25 mouse cellular contexts compared by ENCODE assay signal in genomic region chr3:36798160-36798823, GRCm38 (mm10).
DNase-seq lines count a peak whose midpoint lies in the region; ATAC-seq lines count a peak whose summit lies in the region.
"Had no signal": no experiment of that assay in that cellular context is flagged by ENCODE, and none has a peak within 500 bp of the region (broad histone marks: within the 10 kb centered on the region; RNA-seq: fewer than 3 reads in every experiment).

No protein-coding gene starts in this region.

- no peak overlapping the region for H3K9ac ChIP-seq in stomach, embryonic 16.5 days (ENCODE audit: low read length)
- H3K9ac ChIP-seq: embryonic facial prominence, embryonic 15.5 days; heart, embryonic 15.5 days; hindbrain, embryonic 13.5 days; limb, embryonic 13.5 days had no signal

- DNase-seq in fat pad, adult 2 months (ENCODE audit: extremely low read depth, low read depth, low spot score), result peak; percentile 23
- DNase-seq in large intestine, adult 2 months (ENCODE audit: low read depth, low spot score), result peak; percentile 35
- DNase-seq in spleen, adult 12 weeks (ENCODE audit: low spot score), result no peak
- DNase-seq in right cerebral cortex, postnatal 25 days, result no peak
- DNase-seq: adrenal gland, postnatal 10 days; cerebellum, adult 18-20 months; cerebellum, postnatal 36 days; gastrocnemius, postnatal 14 days; heart, adult 18-20 months; heart, postnatal 36 days; kidney, adult 9 months; kidney, postnatal 36 days; retina, postnatal 1 day had no signal

- H3K27ac ChIP-seq in stomach, embryonic 16.5 days (ENCODE audit: low read length), result no peak overlapping the region
- H3K27ac ChIP-seq: embryonic facial prominence, embryonic 15.5 days; forebrain, embryonic 10.5 days; heart, embryonic 15.5 days; hindbrain, embryonic 13.5 days; limb, embryonic 13.5 days; macrophage had no signal

- H3K9me3 ChIP-seq in megakaryocyte, embryonic 14.5 days, result no peaks in the 10 kb centered on the region
- no peaks in the 10 kb centered on the region for H3K9me3 ChIP-seq in stomach, embryonic 16.5 days (replicated peaks; ENCODE audit: control insufficient read depth, low read length)
- H3K9me3 ChIP-seq: embryonic facial prominence, embryonic 15.5 days; forebrain, embryonic 10.5 days; heart, embryonic 15.5 days; hindbrain, embryonic 13.5 days; limb, embryonic 13.5 days had no signal

- ATAC-seq in megakaryocyte, adult 5-6 weeks (ENCODE audit: poor library complexity, severe bottlenecking), result no peak
- ATAC-seq in stomach, embryonic 16.5 days (ENCODE audit: insufficient read depth, low FRiP score), result peak; percentile 73
- ATAC-seq: forebrain, embryonic 16.5 days; lung, postnatal 0 days had no signal

- no peak overlapping the region for H3K4me2 ChIP-seq in stomach, embryonic 16.5 days (ENCODE audit: low read depth, low read length)
- H3K4me2 ChIP-seq: embryonic facial prominence, embryonic 15.5 days; heart, embryonic 15.5 days; hindbrain, embryonic 13.5 days; limb, embryonic 13.5 days; midbrain, embryonic 11.5 days had no signal

- no peaks in the 10 kb centered on the region for H3K36me3 ChIP-seq in megakaryocyte, embryonic 14.5 days (replicated peaks; ENCODE audit: low read length)
- no peaks in the 10 kb centered on the region for H3K36me3 ChIP-seq in stomach, embryonic 16.5 days (ENCODE audit: control insufficient read depth, insufficient read depth, low read length)
- H3K36me3 ChIP-seq: embryonic facial prominence, embryonic 15.5 days; forebrain, embryonic 10.5 days; heart, embryonic 15.5 days; hindbrain, embryonic 13.5 days; limb, embryonic 13.5 days had no signal

- peak overlapping the region; percentile 42 for H3K4me3 ChIP-seq in megakaryocyte, embryonic 14.5 days (replicated peaks)
- no peak overlapping the region for H3K4me3 ChIP-seq in stomach, embryonic 16.5 days (replicated peaks; ENCODE audit: low read length)
- H3K4me3 ChIP-seq: embryonic facial prominence, embryonic 15.5 days; forebrain, embryonic 10.5 days; heart, embryonic 15.5 days; hindbrain, embryonic 13.5 days; limb, embryonic 13.5 days had no signal

- peaks cover 35% of the 10 kb centered on the region for H3K4me1 ChIP-seq in megakaryocyte, embryonic 14.5 days
- no peaks in the 10 kb centered on the region for H3K4me1 ChIP-seq in stomach, embryonic 16.5 days (ENCODE audit: control insufficient read depth, insufficient read depth, low read length)
- H3K4me1 ChIP-seq: embryonic facial prominence, embryonic 15.5 days; forebrain, embryonic 10.5 days; heart, embryonic 15.5 days; hindbrain, embryonic 13.5 days; limb, embryonic 13.5 days had no signal

- no peaks in the 10 kb centered on the region for H3K27me3 ChIP-seq in megakaryocyte, embryonic 14.5 days (replicated peaks)
- no peaks in the 10 kb centered on the region for H3K27me3 ChIP-seq in stomach, embryonic 16.5 days (ENCODE audit: control insufficient read depth, insufficient read depth, low read length)
- H3K27me3 ChIP-seq: embryonic facial prominence, embryonic 15.5 days; heart, embryonic 15.5 days; hindbrain, embryonic 13.5 days; limb, embryonic 13.5 days had no signal

- WGBS in large intestine, adult 2 months, result 30% methylated on average over 13 of the region's 13 CpGs
- 77% methylated on average over 13 of the region's 13 CpGs for WGBS in stomach, embryonic 16.5 days

Comparison
In these comparisons a context has a peak if more than half of its experiments do, and no peak if none do; other contexts are left out.
1. DNase-seq: peak in fat pad, adult 2 months (single experiment) and large intestine, adult 2 months (single experiment); none in spleen, adult 12 weeks (single experiment) and right cerebral cortex, postnatal 25 days (single experiment).